Mouse (Mus musculus) spleen, postnatal 0 days (tissue): ENCODE measurements around the gene Dgat2. TPM values are rescaled to one million over a fixed set of nuclear protein-coding genes. Genes with fewer than 3 reads are reported as not detected.

Source experiments
- polyA plus RNA-seq: library from polyadenylated mRNA; unstranded; fragments of >200 nt; fragmentation: Nextera tagmentation; extraction: Ambion mirVana; gene quantifications from 2 replicates; pipeline ENCODE4 v1.2.1, GENCODE M21; 2015

The Dgat2 gene
- 8.2 and 11.0 TPM in 2 replicates for polyA plus RNA-seq

DNA sequence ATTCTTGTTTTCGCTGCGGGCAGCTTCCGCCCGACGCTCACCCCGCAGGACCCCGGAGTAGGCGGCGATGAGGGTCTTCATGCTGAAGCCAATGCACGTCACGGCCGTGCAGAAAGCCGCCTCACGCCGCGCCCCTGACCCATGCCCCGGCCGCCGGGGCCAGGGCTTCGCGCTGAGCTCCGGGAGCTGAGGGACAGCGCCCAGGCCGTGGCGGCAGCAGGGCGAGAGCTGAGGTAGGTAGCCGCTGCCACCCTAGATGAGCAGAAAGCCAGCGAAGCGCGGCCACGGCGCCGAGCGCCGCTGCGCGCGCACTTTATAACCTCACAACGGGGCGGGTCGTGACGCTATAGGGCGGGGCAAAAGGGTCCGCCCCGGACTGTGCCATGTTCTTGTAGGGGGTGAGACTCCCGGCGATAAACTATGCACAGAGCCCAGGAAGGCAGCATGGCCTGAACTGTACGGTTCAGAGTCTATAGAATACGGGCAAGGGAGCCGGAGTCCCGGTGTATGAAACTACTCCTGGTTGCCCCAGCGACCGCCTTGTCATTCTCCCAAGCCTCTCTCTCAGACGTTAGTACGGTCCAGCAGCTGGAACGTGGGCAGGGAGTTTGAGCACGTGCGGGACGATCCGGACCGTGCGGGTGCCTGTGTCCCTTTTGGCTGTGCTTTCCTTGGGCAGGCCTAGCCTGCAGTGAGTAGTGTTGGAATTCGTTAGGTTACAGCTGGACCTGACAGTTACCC is at the start of gene Dgat2:
Gene Dgat2, minus strand, starts transcription at position 288 of the 741 bp plus-strand sequence.

DNA sequence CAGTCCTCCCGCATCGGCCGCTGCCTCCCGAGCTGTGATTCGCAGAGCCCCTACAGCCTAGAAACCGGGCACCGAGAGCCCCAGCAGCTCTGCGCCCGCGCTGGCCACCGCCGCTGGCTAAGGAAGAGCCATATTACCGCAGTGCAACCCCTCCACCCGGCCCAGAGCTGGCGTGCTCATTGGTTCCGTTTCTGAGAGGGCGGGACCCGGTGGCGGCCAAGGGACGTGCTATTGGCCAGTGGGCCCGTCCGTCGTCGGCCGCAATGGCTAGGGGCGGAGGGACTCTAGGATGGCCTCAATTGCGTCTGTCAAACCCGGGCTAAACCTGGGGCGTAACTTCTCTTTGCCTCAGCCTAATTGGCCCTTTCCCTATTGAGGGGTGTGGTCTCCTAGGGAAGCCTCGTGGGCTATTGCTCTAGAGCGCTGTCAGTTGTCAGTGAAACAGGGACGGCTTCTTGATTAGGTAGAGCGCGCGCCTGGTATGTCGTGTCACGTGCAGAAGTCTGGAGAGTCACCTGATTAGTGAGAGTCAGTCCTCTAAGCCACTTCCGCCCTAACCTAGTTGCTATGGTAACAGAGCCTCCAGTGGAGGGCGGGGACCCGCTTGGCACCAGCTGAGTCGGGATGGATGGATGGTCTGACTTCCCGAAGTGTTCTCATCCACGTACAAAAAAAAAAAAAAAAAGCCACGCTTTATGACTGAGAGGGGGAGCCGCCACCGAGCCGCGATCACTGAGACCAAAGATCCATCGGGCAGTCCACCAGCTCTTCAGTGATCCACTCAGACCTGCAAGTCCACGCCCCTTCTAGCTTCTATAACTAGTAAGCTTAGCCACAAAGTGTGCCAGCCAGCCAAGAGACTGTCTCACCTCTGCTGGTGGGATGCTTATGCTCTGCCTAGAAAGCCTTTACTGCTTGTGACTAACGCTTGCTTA is 41.3 kb downstream of the Dgat2 start, which contains the start of gene Uvrag:
Gene Uvrag, minus strand, starts transcription at position 158 of the 935 bp plus-strand sequence.

Other genes starting within 250 kb of the Dgat2 start
- 14.2 and 17.9 TPM in 2 replicates for gene Uvrag, start 41.6 kb downstream of the Dgat2 start, polyA plus RNA-seq
- gene Mogat2, start 55.9 kb upstream of the Dgat2 start, polyA plus RNA-seq: 0.52 and 1.3 TPM in 2 replicates
- gene Map6, start 84.7 kb upstream of the Dgat2 start, polyA plus RNA-seq: 0.45 and 0.49 TPM in 2 replicates
- 147 and 183 TPM in 2 replicates for gene Serpinh1, start 170.5 kb upstream of the Dgat2 start, polyA plus RNA-seq
- gene Gdpd5, start 198.7 kb upstream of the Dgat2 start, polyA plus RNA-seq: 4.0 and 5.3 TPM in 2 replicates